Mouse (Mus musculus) right cerebral cortex, postnatal 4 days (tissue): ENCODE measurements around the gene Cdc42bpg.
"Not testable (repeated sequence)": the region's sequence is repeated elsewhere in the genome, so short reads cannot be mapped to it uniquely, and the experiment has no call there.

Experiments used
- DNase-seq: peaks from one replicate; pipeline ENCODE4 v3.0.0-alpha.2; 2022

Gene Cdc42bpg

GRCm38 (mm10) chr19:6299450-6300267 lies 6.6 kb upstream of the Cdc42bpg start:
- no peak for DNase-seq

- DNase-seq, result no peak
Observed at GRCm38 (mm10) chr19:6300402-6300841, 5.8 kb upstream of the Cdc42bpg start.

- DNase-seq, result no peak
Observed at GRCm38 (mm10) chr19:6302114-6302513, 4.1 kb upstream of the Cdc42bpg start.

GRCm38 (mm10) chr19:6302522-6302921 lies 3.7 kb upstream of the Cdc42bpg start:
- no peak for DNase-seq

GRCm38 (mm10) chr19:6303831-6304230 lies 2.4 kb upstream of the Cdc42bpg start:
- no peak for DNase-seq

GRCm38 (mm10) chr19:6304787-6305516 lies 1.3 kb upstream of the Cdc42bpg start:
- peak; percentile 79 for DNase-seq

- no peak for DNase-seq
Observed at GRCm38 (mm10) chr19:6305517-6306115, 640 bp upstream of the Cdc42bpg start.

GRCm38 (mm10) chr19:6306586-6306985 lies 330 bp downstream of the Cdc42bpg start:
- DNase-seq, result peak; percentile 81

- DNase-seq, result no peak
Observed at GRCm38 (mm10) chr19:6307733-6308531, 1.7 kb downstream of the Cdc42bpg start.

- DNase-seq, result no peak
Observed at GRCm38 (mm10) chr19:6310181-6310580, 3.9 kb downstream of the Cdc42bpg start.

- DNase-seq, result not testable (repeated sequence)
Observed at GRCm38 (mm10) chr19:6311783-6312182, 5.5 kb downstream of the Cdc42bpg start.

GRCm38 (mm10) chr19:6313796-6314195 lies 7.5 kb downstream of the Cdc42bpg start:
- no peak for DNase-seq

- DNase-seq, result no peak
Observed at GRCm38 (mm10) chr19:6314513-6314912, 8.3 kb downstream of the Cdc42bpg start.

- DNase-seq, result no peak
Observed at GRCm38 (mm10) chr19:6315573-6315972, 9.3 kb downstream of the Cdc42bpg start.

- no peak for DNase-seq
Observed at GRCm38 (mm10) chr19:6318145-6318544, 11.9 kb downstream of the Cdc42bpg start.

- DNase-seq, result no peak
Observed at GRCm38 (mm10) chr19:6321358-6321757, 15.1 kb downstream of the Cdc42bpg start.

- no peak for DNase-seq
Observed at GRCm38 (mm10) chr19:6321786-6322621, 15.7 kb downstream of the Cdc42bpg start.

GRCm38 (mm10) chr19:6324751-6325150 lies 18.5 kb downstream of the Cdc42bpg start:
- DNase-seq, result no peak

- no peak for DNase-seq
Observed at GRCm38 (mm10) chr19:6331178-6331577, 24.9 kb downstream of the Cdc42bpg start.

- peak; percentile 50 for DNase-seq
Observed at GRCm38 (mm10) chr19:6331719-6332516, 25.7 kb downstream of the Cdc42bpg start.
